Mouse (Mus musculus): ENCODE results near the gene Tomm40l. TPM values are rescaled to one million over a fixed set of nuclear protein-coding genes. Genes with fewer than 3 reads are reported as not detected.

Gene Tomm40l
- polyA plus RNA-seq, 1 experiment = 61.5 TPM

- no peak for TF ChIP-seq GATA1 (IDR thresholded peaks at IDR 0.05; ENCODE audit: low read length)
These were observed 34.7 kb upstream of the Tomm40l start for GRCm38 (mm10) chr1:171256937-171257548.

DNA sequence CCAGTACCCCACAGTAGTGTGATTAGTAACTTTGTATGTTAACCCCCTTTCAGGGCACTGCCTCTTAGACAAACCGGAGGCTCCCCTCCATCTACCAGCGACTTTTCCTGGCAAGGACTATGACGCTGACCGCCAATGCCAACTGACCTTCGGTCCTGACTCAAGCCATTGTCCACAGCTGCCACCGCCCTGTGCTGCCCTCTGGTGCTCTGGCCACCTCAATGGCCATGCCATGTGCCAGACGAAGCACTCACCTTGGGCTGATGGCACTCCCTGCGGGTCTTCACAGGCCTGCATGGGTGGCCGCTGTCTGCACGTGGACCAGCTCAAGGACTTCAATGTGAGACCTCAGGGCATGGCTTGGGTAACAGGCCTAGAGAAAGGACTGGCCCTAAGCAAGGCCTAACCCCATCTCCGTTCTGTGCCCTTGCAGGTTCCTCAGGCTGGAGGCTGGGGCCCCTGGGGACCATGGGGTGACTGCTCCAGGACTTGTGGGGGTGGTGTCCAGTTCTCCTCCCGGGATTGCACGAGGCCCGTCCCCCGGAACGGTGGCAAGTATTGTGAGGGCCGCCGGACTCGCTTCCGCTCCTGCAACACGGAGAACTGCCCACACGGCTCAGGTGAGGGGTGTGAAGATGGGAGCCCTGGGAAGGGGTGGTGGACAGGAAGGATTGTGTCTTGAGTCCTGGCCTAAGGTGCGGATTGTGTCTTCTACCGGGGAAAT lies 33.9 kb upstream of the Tomm40l start:
- TF ChIP-seq GATA1 (IDR thresholded peaks at IDR 0.05; ENCODE audit: low read length) = no peak

DNA sequence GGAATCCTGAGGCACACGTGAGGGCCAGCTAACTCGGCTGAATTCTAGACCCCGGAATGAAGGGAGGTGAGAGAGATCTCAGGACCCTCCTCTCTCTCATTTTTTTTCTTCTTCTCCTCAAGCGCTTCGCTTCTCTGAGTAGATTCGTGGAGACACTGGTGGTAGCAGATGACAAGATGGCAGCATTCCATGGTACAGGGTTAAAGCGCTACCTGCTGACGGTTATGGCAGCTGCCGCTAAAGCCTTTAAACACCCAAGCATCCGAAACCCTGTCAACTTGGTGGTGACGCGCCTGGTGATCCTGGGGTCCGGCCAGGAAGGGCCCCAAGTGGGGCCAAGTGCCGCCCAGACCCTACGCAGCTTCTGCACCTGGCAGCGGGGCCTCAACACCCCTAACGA lies 30.1 kb upstream of the Tomm40l start:
- no peak for TF ChIP-seq GATA1 (IDR thresholded peaks at IDR 0.05; ENCODE audit: low read length)

GRCm38 (mm10) chr1:171251594-171252324 lies 29.4 kb upstream of the Tomm40l start:
- TF ChIP-seq GATA1 (IDR thresholded peaks at IDR 0.05; ENCODE audit: low read length) = no peak

DNA sequence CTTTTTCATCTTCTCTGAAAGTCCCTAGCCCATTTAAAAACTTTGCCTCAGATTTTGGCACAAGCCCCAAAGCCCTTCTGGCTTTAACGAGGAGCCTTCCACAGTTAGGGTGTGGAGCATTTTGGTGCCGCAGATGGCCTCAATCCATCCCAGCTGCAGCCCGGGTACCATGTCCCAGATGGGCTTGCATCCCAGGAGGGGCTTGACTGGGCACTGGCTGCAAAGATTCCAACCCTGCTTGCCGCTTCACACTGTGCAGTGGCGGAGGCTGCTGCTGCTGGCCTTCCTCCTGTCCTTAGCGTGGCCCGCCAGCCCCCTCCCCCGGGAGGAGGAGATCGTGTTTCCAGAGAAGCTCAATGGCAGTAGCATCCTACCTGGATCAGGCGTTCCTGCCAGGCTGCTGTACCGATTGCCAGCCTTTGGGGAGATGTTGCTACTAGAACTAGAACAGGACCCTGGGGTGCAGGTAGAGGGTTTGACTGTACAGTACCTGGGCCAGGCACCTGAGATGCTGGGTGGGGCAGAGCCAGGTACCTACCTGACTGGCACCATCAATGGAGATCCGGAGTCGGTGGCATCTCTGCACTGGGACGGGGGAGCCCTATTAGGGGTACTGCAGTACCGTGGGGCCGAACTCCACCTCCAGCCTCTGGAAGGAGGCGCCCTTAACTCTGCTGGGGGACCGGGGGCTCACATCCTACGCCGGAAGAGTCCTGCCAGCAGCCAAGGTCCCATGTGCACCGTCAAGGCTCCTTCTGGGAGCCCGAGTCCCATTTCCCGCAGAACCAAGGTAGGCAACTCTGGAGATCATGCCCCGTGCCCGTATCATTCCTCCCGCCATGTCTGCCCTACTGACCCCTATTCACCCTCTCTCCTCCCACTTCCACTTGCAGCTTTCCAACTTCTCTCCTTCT lies 28.6 kb upstream of the Tomm40l start, which contains the start of gene Ndufs2:
Gene Ndufs2, minus strand, starts transcription at position 709 of the 914 bp plus-strand sequence.
- TF ChIP-seq GATA1 (IDR thresholded peaks at IDR 0.05; ENCODE audit: low read length) = no peak

DNA sequence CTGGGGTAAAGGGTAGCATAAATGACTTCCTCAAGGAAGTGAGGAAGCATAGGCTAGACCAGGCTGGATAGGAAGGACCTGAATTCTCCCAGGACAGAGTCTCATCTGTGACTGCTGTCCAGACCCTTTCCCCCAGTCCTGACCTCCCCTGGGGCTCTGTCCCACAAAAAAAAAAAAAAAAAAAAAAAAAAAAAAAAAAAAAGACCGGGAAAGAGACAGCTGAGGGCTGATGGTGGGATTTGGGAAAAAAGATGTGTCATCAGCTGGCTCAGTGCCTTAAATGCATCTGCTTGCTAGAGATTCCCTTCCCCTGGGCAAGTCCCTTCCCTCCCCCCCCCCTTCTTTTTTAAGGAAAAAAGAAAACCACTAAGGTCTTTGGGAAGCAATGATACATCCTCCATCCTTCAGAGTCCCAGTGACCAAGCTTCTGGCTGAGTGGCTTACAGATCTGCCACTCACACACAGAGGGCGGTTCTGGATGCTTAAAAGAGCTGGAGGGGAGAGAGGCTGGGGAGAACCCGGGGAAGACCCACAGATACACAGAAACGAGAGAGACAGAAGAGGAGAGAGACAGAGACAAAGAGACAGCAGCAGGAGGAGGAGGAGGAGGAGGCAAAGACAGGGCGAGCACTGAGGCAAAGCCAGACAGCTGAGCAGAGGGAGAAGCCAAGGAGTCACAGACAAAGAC lies 27.7 kb upstream of the Tomm40l start, which contains the start of gene Adamts4:
Gene Adamts4, plus strand, starts transcription at position 509 of the 688 bp plus-strand sequence.
- no peak for TF ChIP-seq GATA1 (IDR thresholded peaks at IDR 0.05; ENCODE audit: low read length)

DNA sequence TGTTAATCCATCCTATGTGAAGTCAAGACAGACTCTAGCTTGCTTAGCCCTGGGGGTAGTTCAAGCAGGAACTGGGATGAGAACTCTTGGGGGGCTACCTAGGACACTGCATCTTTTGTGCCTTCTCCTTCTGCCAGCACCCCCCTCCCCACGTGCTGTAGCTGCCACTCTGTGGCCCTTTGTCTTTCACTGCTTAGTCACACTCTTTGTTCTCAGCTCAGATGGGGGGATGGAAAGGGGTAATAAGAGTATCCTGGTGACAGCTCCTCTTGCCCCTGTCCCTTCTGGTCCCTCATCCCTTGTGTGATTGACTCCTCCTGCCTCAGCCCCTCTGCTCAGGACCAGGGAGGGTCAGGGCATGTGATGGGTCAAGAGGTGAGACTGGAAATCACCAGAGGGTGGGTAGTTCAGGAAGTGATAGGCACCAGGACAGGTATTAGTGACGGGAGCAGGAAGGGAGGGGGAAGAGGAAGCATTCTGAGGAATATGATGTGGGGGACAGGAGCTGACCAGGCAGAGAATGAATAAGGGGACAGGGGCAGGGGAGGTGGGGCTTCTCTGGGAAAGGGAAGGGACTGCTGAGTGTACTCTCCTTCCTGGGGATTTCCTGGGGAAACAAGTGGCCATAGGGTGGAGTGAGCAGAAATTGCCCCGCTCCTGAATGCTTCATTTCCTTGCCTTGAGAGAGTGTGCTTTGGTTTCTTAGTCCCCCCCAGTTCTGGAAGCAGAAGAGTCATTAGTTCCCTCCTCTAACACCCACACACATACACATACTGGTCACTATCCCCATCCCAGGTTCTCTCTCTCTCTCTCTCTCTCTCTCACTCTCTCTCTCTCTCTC lies 26.3 kb upstream of the Tomm40l start:
- TF ChIP-seq GATA1 (IDR thresholded peaks at IDR 0.05; ENCODE audit: low read length) = no peak

- no peak for TF ChIP-seq GATA1 (IDR thresholded peaks at IDR 0.05; ENCODE audit: low read length)
These were observed 25.6 kb upstream of the Tomm40l start for GRCm38 (mm10) chr1:171247916-171248315.

DNA sequence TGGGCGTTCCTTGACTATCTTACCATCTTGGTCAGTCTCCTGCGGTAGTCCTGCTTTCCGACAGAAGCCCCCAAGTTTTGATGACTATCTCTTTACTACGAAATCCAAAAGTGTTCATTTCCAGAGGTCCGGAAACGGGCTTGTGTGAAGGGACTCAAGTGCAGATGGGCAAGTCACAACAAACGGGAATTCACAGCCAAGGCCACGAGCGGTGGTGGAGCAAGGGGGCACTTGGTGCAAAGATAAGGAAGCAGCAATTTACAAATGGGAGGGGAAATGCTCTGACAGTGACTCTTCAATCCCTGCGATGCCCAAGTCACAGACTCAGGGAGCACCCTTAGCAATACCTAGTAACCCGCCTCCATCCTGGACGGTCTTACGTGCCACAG lies 25.1 kb upstream of the Tomm40l start:
- no peak for TF ChIP-seq GATA1 (IDR thresholded peaks at IDR 0.05; ENCODE audit: low read length)

DNA sequence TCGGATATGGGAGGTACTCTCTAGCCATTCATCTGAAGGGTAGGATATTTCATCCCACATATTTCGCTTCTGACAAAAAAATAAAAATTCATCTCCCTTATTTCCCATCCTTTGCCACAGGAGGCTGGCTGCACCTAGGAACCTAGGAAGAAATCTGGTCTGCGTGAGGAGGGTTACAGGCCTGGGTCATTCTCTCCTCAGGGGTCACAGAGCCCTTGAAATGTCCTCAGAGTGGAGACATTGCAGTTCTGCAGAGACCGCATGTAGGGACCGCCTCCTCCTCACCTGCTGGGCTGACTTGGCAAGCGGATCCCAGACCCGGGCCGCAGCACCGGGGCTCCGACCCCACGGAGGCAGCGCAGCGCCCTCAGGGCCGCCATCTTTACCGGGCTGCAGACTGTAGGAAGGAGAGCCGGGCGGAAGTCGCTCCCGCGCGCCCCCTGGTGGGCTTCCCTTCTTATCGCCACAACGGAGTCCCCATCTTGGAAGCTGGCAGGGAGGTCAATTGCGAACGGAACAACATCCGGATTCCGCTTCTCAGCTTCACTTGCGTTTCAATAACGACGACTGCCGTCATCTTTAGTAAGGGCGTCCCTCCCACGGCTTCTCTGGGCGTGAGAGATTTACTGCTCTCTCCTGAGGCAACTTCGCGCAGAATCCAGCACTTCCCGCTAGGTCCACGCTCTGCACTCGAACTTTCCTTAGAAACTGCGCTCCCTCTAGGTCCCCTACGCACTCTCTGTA lies 24.6 kb upstream of the Tomm40l start:
- TF ChIP-seq GATA1 (IDR thresholded peaks at IDR 0.05; ENCODE audit: low read length) = no peak

DNA sequence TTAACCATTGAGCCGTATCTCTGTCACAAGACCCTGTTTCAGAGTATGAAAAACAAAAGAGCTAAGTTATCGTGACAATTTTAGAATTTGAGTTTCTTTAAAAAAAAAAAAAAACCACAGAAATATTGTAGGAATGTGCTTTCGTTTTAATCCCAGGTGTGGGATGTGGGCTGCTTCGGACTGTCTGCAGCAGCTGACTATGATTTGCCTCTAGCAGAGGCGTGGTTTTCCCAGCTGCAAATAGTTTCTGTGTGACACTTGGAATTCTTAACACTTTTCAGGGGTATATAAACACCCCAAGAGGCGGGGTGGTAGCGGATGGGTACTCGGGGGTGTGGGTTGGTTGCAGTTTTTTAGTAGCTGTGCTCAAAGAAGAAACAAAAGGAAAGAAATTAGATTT lies 23.0 kb upstream of the Tomm40l start:
- no peak for TF ChIP-seq GATA1 (IDR thresholded peaks at IDR 0.05; ENCODE audit: low read length)

DNA sequence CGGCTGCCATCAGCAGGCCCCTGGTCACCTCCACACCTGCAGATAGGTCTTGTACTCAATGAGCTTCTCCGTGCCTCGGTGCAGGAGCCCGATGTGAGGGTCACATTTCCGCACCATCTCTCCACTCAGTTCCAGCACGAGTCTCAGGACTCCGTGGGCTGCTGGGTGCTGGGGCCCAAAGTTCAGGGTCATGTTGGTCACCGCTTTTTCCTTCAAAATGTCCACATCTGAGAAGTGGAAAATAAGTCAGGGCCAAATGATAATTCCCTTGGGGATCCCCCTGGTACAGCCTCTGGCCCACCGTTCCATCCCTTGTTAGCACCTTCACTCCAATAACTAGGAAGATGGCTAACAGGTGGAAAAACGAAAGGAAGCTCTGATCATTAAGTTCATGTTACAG lies 18.6 kb upstream of the Tomm40l start:
- no peak for TF ChIP-seq GATA1 (IDR thresholded peaks at IDR 0.05; ENCODE audit: low read length)

Data from G1E-ER4 (cell line).